Mouse (Mus musculus): ENCODE results near the gene 4921517D22Rik. TPM values are rescaled to one million over a fixed set of nuclear protein-coding genes. Genes with fewer than 3 reads are reported as not detected.

4921517D22Rik gene
- polyA plus RNA-seq, 1 experiment from 2014 or later: not detected

- Histone ChIP-seq H3K4me3 (ENCODE audit: low read depth, low read length) (no peak overlapping the region), H3K36me3 (ENCODE audit: control insufficient read depth, insufficient read depth, low read length) (no peaks in the 10 kb centered on the region), H3K4me2 (replicated peaks; ENCODE audit: low read depth, low read length) (no peak overlapping the region), H3K9me3 (ENCODE audit: control insufficient read depth, low read depth, low read length) (no peaks in the 10 kb centered on the region), H3K27me3 (ENCODE audit: control insufficient read depth, insufficient read depth, low read length) (no peaks in the 10 kb centered on the region), H3K27ac (ENCODE audit: low read length) (no peak overlapping the region), H3K4me1 (ENCODE audit: control insufficient read depth, insufficient read depth, low read length) (no peaks in the 10 kb centered on the region), H3K9ac (replicated peaks; ENCODE audit: low read depth, low read length) (no peak overlapping the region)
- WGBS: 70% methylated on average over 13 of the region's 13 CpGs
- no peak for ATAC-seq (ENCODE audit: insufficient number of reproducible peaks, insufficient read depth, low FRiP score, low read depth)
These were observed 5.6 kb downstream of the 4921517D22Rik start for GRCm38 (mm10) chr13:59688338-59688770.

DNA sequence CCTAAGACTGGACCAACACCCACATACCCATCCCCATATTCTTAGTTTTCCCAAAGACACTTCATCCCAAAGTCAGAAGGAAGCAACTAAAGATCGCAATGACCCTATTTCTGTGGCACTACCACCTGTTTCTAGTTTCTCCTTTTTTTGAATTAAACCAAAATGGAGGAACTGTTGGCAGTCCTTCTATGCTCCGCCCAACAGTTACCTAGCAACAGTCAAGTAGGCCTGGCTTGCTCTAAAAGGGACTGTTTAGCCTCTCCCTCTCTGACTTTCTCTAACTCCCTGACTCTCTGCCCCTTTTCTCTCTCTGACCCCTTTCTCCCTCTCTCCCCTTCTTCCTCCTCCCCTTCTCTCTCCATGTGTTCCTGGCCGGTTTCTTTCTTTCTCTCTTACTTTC, 8.7 kb downstream of the 4921517D22Rik start:
- Histone ChIP-seq H3K4me1 (ENCODE audit: control insufficient read depth, insufficient read depth, low read length) (no peaks in the 10 kb centered on the region), H3K9me3 (ENCODE audit: control insufficient read depth, low read depth, low read length) (no peaks in the 10 kb centered on the region), H3K27ac (ENCODE audit: low read length) (no peak overlapping the region), H3K4me2 (replicated peaks; ENCODE audit: low read depth, low read length) (no peak overlapping the region), H3K9ac (replicated peaks; ENCODE audit: low read depth, low read length) (no peak overlapping the region), H3K27me3 (ENCODE audit: control insufficient read depth, insufficient read depth, low read length) (no peaks in the 10 kb centered on the region), H3K36me3 (ENCODE audit: control insufficient read depth, insufficient read depth, low read length) (no peaks in the 10 kb centered on the region), H3K4me3 (ENCODE audit: low read depth, low read length) (no peak overlapping the region)
- no peak for ATAC-seq (ENCODE audit: insufficient number of reproducible peaks, insufficient read depth, low FRiP score, low read depth)
- 82% methylated on average over 3 of the region's 3 CpGs for WGBS

DNA sequence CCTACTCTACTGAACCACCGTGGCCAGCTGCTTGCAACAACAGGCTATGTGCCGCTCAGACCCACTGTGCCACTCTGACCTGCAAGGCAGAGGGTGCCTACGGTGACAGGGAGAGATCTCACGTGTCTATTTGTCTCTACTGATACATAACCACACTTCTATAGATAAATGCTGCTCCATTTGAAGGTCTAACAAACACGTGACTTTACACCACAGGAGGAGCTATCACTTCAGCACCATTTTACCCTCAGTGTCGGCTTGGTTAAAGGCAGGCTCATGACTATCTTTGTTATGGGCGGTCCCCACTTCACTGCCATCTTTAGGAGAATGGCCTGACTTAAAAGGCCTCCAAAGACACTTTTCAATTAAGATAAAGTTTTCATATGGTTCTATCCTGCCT, 11.3 kb downstream of the 4921517D22Rik start:
- Histone ChIP-seq H3K36me3 (ENCODE audit: control insufficient read depth, insufficient read depth, low read length) (no peaks in the 10 kb centered on the region), H3K27me3 (ENCODE audit: control insufficient read depth, insufficient read depth, low read length) (no peaks in the 10 kb centered on the region), H3K9ac (replicated peaks; ENCODE audit: low read depth, low read length) (no peak overlapping the region), H3K27ac (ENCODE audit: low read length) (no peak overlapping the region), H3K9me3 (ENCODE audit: control insufficient read depth, low read depth, low read length) (no peaks in the 10 kb centered on the region), H3K4me1 (ENCODE audit: control insufficient read depth, insufficient read depth, low read length) (no peaks in the 10 kb centered on the region), H3K4me3 (ENCODE audit: low read depth, low read length) (no peak overlapping the region), H3K4me2 (replicated peaks; ENCODE audit: low read depth, low read length) (no peak overlapping the region)
- no peak for ATAC-seq (ENCODE audit: insufficient number of reproducible peaks, insufficient read depth, low FRiP score, low read depth)
- WGBS: 20% methylated on average over 7 of the region's 7 CpGs

- 64% methylated on average over 4 of the region's 4 CpGs for WGBS
These were observed 14.0 kb downstream of the 4921517D22Rik start for GRCm38 (mm10) chr13:59679908-59680307.

GRCm38 (mm10) chr13:59679306-59679705, 14.6 kb downstream of the 4921517D22Rik start:
- WGBS: 28% methylated on average over 4 of the region's 4 CpGs
- H3K9me3 ChIP-seq (ENCODE audit: control insufficient read depth, low read depth, low read length): no peaks in the 10 kb centered on the region

More at GRCm38 (mm10) chr13:59679908-59680307, 14.0 kb downstream of the 4921517D22Rik start:
- H3K4me1 ChIP-seq (ENCODE audit: control insufficient read depth, insufficient read depth, low read length): 0 out of 2 replicates have a peak, but pooled peaks cover under 1% of the 10 kb centered on the region
- no peaks in the 10 kb centered on the region for H3K36me3 ChIP-seq (ENCODE audit: control insufficient read depth, insufficient read depth, low read length)
- no peaks in the 10 kb centered on the region for H3K9me3 ChIP-seq (ENCODE audit: control insufficient read depth, low read depth, low read length)
- H3K4me2 ChIP-seq (replicated peaks; ENCODE audit: low read depth, low read length): no peak overlapping the region
- no peak overlapping the region for H3K27ac ChIP-seq (ENCODE audit: low read length)
- H3K27me3 ChIP-seq (ENCODE audit: control insufficient read depth, insufficient read depth, low read length): no peaks in the 10 kb centered on the region
- H3K9ac ChIP-seq (replicated peaks; ENCODE audit: low read depth, low read length): no peak overlapping the region
- no peak overlapping the region for H3K4me3 ChIP-seq (ENCODE audit: low read depth, low read length)
- no peak for ATAC-seq (ENCODE audit: insufficient number of reproducible peaks, insufficient read depth, low FRiP score, low read depth)

GRCm38 (mm10) chr13:59676316-59677229, 17.3 kb downstream of the 4921517D22Rik start:
- Histone ChIP-seq H3K36me3 (ENCODE audit: control insufficient read depth, insufficient read depth, low read length) (no peaks in the 10 kb centered on the region), H3K9me3 (ENCODE audit: control insufficient read depth, low read depth, low read length) (no peaks in the 10 kb centered on the region), H3K4me2 (replicated peaks; ENCODE audit: low read depth, low read length) (no peak overlapping the region), H3K4me1 (ENCODE audit: control insufficient read depth, insufficient read depth, low read length) (peaks cover 11% of the 10 kb centered on the region), H3K27ac (ENCODE audit: low read length) (no peak overlapping the region), H3K9ac (replicated peaks; ENCODE audit: low read depth, low read length) (no peak overlapping the region), H3K4me3 (ENCODE audit: low read depth, low read length) (no peak overlapping the region), H3K27me3 (ENCODE audit: control insufficient read depth, insufficient read depth, low read length) (no peaks in the 10 kb centered on the region)
- no peak for ATAC-seq (ENCODE audit: insufficient number of reproducible peaks, insufficient read depth, low FRiP score, low read depth)
- 75% methylated on average over 12 of the region's 12 CpGs for WGBS

More at GRCm38 (mm10) chr13:59679306-59679705, 14.6 kb downstream of the 4921517D22Rik start:
- no peak overlapping the region for H3K9ac ChIP-seq (replicated peaks; ENCODE audit: low read depth, low read length)
- H3K4me3 ChIP-seq (ENCODE audit: low read depth, low read length): no peak overlapping the region
- H3K4me2 ChIP-seq (replicated peaks; ENCODE audit: low read depth, low read length): no peak overlapping the region
- no peak for ATAC-seq (ENCODE audit: insufficient number of reproducible peaks, insufficient read depth, low FRiP score, low read depth)
- no peak overlapping the region for H3K27ac ChIP-seq (ENCODE audit: low read length)
- H3K27me3 ChIP-seq (ENCODE audit: control insufficient read depth, insufficient read depth, low read length): no peaks in the 10 kb centered on the region
- H3K4me1 ChIP-seq (ENCODE audit: control insufficient read depth, insufficient read depth, low read length): peaks cover 4% of the 10 kb centered on the region
- no peaks in the 10 kb centered on the region for H3K36me3 ChIP-seq (ENCODE audit: control insufficient read depth, insufficient read depth, low read length)

GRCm38 (mm10) chr13:59675151-59676011, 18.5 kb downstream of the 4921517D22Rik start, which contains the start of gene Golm1:
Gene Golm1 (minus strand): TSS chr13:59675811.
- WGBS: 0% methylated on average over 53 of the region's 61 CpGs
- H3K4me3 ChIP-seq (ENCODE audit: low read depth, low read length): peak within 1 kb of the TSS; percentile 71
- H3K27ac ChIP-seq (ENCODE audit: low read length): peak within 1 kb of the TSS; percentile 73; the same call in 1 of the 2 replicates
- no peaks in the 10 kb centered on the region for H3K9me3 ChIP-seq (ENCODE audit: control insufficient read depth, low read depth, low read length)
- no peaks in the 10 kb centered on the region for H3K36me3 ChIP-seq (ENCODE audit: control insufficient read depth, insufficient read depth, low read length)
- peaks cover 11% of the 10 kb centered on the region for H3K4me1 ChIP-seq (ENCODE audit: control insufficient read depth, insufficient read depth, low read length)
- peak; percentile 90 for ATAC-seq (ENCODE audit: insufficient number of reproducible peaks, insufficient read depth, low FRiP score, low read depth)
- peak within 1 kb of the TSS; percentile 49 for H3K4me2 ChIP-seq (replicated peaks; ENCODE audit: low read depth, low read length)
- H3K27me3 ChIP-seq (ENCODE audit: control insufficient read depth, insufficient read depth, low read length): no peaks in the 10 kb centered on the region
- H3K9ac ChIP-seq (replicated peaks; ENCODE audit: low read depth, low read length): peak within 1 kb of the TSS; percentile 71

GRCm38 (mm10) chr13:59674761-59675150, 19.2 kb downstream of the 4921517D22Rik start:
- no peak for ATAC-seq (ENCODE audit: insufficient number of reproducible peaks, insufficient read depth, low FRiP score, low read depth)
- Histone ChIP-seq H3K9ac (replicated peaks; ENCODE audit: low read depth, low read length) (peak overlapping the region; percentile 71; the same call in 1 of the 2 replicates), H3K36me3 (ENCODE audit: control insufficient read depth, insufficient read depth, low read length) (no peaks in the 10 kb centered on the region), H3K9me3 (ENCODE audit: control insufficient read depth, low read depth, low read length) (no peaks in the 10 kb centered on the region), H3K4me3 (ENCODE audit: low read depth, low read length) (peak overlapping the region; percentile 71), H3K27me3 (ENCODE audit: control insufficient read depth, insufficient read depth, low read length) (no peaks in the 10 kb centered on the region), H3K4me1 (ENCODE audit: control insufficient read depth, insufficient read depth, low read length) (peaks cover 11% of the 10 kb centered on the region), H3K27ac (ENCODE audit: low read length) (peak overlapping the region; percentile 30; the same call in 1 of the 2 replicates), H3K4me2 (replicated peaks; ENCODE audit: low read depth, low read length) (peak overlapping the region; percentile 49)
- 2% methylated on average over 13 of the region's 13 CpGs for WGBS

Measured in stomach, embryonic 14.5 days (tissue).